ENCODE assay signal across 10 mouse cellular contexts in the genomic region with DNA sequence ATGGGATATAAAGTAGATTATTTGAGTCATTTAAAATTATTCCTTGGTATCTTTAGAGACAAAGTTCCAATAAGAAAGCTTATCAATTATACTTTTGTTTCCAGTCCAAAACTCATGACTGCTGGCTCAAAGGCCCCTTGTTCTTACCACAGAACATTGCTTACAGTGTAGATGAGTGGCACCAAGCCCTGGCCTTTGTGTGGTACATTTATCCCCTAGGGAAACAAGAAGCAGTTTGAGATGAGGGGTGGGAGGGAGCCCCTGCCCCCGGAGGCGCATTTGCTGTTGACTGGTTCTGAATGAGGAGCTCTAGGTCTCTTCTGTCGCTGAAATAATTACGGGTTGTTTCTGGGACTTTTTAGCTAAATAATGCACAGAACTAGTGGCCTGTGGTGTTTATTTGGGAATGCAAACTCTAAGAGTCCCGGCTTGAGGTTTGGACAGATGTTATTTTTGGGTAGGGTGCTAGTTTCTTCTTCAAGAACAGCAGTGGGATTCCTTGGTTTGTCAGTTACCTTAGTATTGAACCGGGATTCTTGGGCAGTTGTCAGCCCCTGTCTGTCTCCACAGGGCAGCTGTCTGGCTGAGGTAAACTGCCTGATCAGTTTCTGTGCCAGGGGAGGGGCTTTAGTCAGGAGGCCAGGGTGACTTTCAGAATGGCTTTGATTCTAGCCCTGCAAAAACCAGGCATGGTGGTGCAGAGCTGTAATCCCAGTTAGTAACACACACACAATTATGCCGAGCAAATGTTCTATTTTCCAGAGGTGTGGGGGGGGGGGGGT. TPM values are rescaled to one million over a fixed set of nuclear protein-coding genes. Genes with fewer than 3 reads are reported as not detected.
DNase-seq lines count a peak whose midpoint lies in the region; ATAC-seq lines count a peak whose summit lies in the region.
"Had no signal": no experiment of that assay in that cellular context is flagged by ENCODE, and none has a peak within 500 bp of the region (broad histone marks: within the 10 kb centered on the region; RNA-seq: fewer than 3 reads in every experiment).

No protein-coding gene starts in this region.

- H3K27ac ChIP-seq in heart, embryonic 10.5 days: peak overlapping the region; percentile 94
- H3K27ac ChIP-seq in heart, embryonic 14.5 days (replicated peaks in 1 of 2; ENCODE audit: control insufficient read depth in 1 of 2, insufficient read depth in 1 of 2, low read depth in 2 of 2, low read length in 2 of 2): peak overlapping the region; percentile 95 to 97
- peak overlapping the region; percentile 98 for H3K27ac ChIP-seq in limb, embryonic 15.5 days
- H3K27ac ChIP-seq: liver, embryonic 14.5 days had no signal

- H3K36me3 ChIP-seq in heart, embryonic 10.5 days: no peaks in the 10 kb centered on the region
- no peaks in the 10 kb centered on the region for H3K36me3 ChIP-seq in heart, embryonic 14.5 days (ENCODE audit: control insufficient read depth, insufficient read depth, low read length)
- H3K36me3 ChIP-seq in limb, embryonic 15.5 days: no peaks in the 10 kb centered on the region

- peak overlapping the region; percentile 21; the same call in 1 of the 2 replicates for H3K9ac ChIP-seq in heart, embryonic 14.5 days (ENCODE audit: low read length)
- no peak overlapping the region for H3K9ac ChIP-seq in limb, embryonic 15.5 days
- H3K9ac ChIP-seq: liver, embryonic 14.5 days had no signal

- 69% methylated on average over 7 of the region's 7 CpGs for WGBS in heart, embryonic 10.5 days
- 65% methylated on average over 7 of the region's 7 CpGs for WGBS in heart, embryonic 14.5 days
- 31% methylated on average over 7 of the region's 7 CpGs for WGBS in limb, embryonic 15.5 days

- no peak overlapping the region for H3K4me2 ChIP-seq in heart, embryonic 14.5 days (ENCODE audit: low read length)
- H3K4me2 ChIP-seq in limb, embryonic 15.5 days: no peak overlapping the region; the same call in 1 of the 2 replicates

- DNase-seq in heart, embryonic 10.5 days (ENCODE audit: low spot score): no peak
- DNase-seq in heart, adult 8-10 months (ENCODE audit: low spot score): no peak
- DNase-seq in Muller cell, postnatal 12 days (ENCODE audit: inconsistent ontology term): peak; percentile 75
- DNase-seq in natural killer cell, adult 2 months (ENCODE audit: low spot score in 2 of 2): no peak
- DNase-seq in spleen, postnatal 36 days (ENCODE audit: low spot score in 2 of 2): no peak

- no peaks in the 10 kb centered on the region for H3K27me3 ChIP-seq in heart, embryonic 10.5 days (ENCODE audit: insufficient read depth, poor library complexity, severe bottlenecking)
- H3K27me3 ChIP-seq in heart, embryonic 14.5 days (ENCODE audit: control insufficient read depth, insufficient read depth, low read length): no peaks in the 10 kb centered on the region
- H3K27me3 ChIP-seq in limb, embryonic 15.5 days: no peaks in the 10 kb centered on the region

- H3K4me3 ChIP-seq in heart, embryonic 10.5 days: no peak overlapping the region
- no peak overlapping the region for H3K4me3 ChIP-seq in heart, embryonic 14.5 days (ENCODE audit: control insufficient read depth in 1 of 2, insufficient read depth in 1 of 2, low read depth in 1 of 2, low read length in 2 of 2)
- H3K4me3 ChIP-seq in limb, embryonic 15.5 days: no peak overlapping the region

- peaks cover 77% of the 10 kb centered on the region for H3K4me1 ChIP-seq in heart, embryonic 10.5 days
- peaks cover 58 to 65% of the 10 kb centered on the region in 2 experiments for H3K4me1 ChIP-seq in heart, embryonic 14.5 days (ENCODE audit: control insufficient read depth in 2 of 2, insufficient read depth in 2 of 2, low read length in 2 of 2)
- H3K4me1 ChIP-seq in limb, embryonic 15.5 days: peaks cover 85% of the 10 kb centered on the region

- H3K9me3 ChIP-seq in heart, embryonic 10.5 days: no peaks in the 10 kb centered on the region
- H3K9me3 ChIP-seq in heart, embryonic 14.5 days (ENCODE audit: control insufficient read depth, low read length): no peaks in the 10 kb centered on the region
- no peaks in the 10 kb centered on the region for H3K9me3 ChIP-seq in limb, embryonic 15.5 days

- no peak for ATAC-seq in heart, embryonic 14.5 days (ENCODE audit: insufficient number of reproducible peaks, insufficient read depth, low FRiP score, low read depth)
- no peak for ATAC-seq in limb, embryonic 15.5 days (ENCODE audit: insufficient number of reproducible peaks, low FRiP score, low TSS enrichment, low read depth)
- ATAC-seq in megakaryocyte-erythroid progenitor cell, adult 5-6 weeks (replicated peaks; ENCODE audit: low FRiP score, low TSS enrichment, poor library complexity, severe bottlenecking): no peak

RNA-seq across cellular contexts. Expression of a gene that starts 19.4 kb away (rescaled TPM):
- 7.8 and 8.8 TPM in 2 replicates for polyA plus RNA-seq in heart, embryonic 10.5 days (2016; fragmentation: Nextera tagmentation; extraction: Ambion mirVana)
- total RNA-seq in heart, adult 8-10 months (2022): 10 to 100 TPM; 12.2 to 14.6 (median 14.0) TPM
- 12.1 and 14.3 TPM in 2 replicates for polyA plus RNA-seq in heart, embryonic 14.5 days (2014; fragmentation: Nextera tagmentation; extraction: Ambion mirVana)
- polyA plus RNA-seq in limb, embryonic 15.5 days (2015; fragmentation: Nextera tagmentation; extraction: Ambion mirVana): 12.2 and 14.7 TPM in 2 replicates
- total RNA-seq in megakaryocyte-erythroid progenitor cell, adult 5-6 weeks (2014; fragmentation: Nextera tagmentation): 5.2 and 13.0 TPM in 2 replicates
- total RNA-seq in megakaryocyte-erythroid progenitor cell, adult 5-6 weeks (2017): 15.4 and 29.6 TPM in 2 replicates

RNA-seq across cellular contexts. Expression of a gene that starts 19.7 kb away (rescaled TPM):
- 21.2 and 23.8 TPM in 2 replicates for polyA plus RNA-seq in heart, embryonic 10.5 days (2016; fragmentation: Nextera tagmentation; extraction: Ambion mirVana)
- 10 to 100 TPM in 3 of 4 experiments, 1 to 10 TPM in 1; 9.4 to 10.5 (median 10.4) TPM for total RNA-seq in heart, adult 8-10 months (2022)
- 20.6 and 22.3 TPM in 2 replicates for polyA plus RNA-seq in heart, embryonic 14.5 days (2014; fragmentation: Nextera tagmentation; extraction: Ambion mirVana)
- 37.1 and 37.8 TPM in 2 replicates for polyA plus RNA-seq in limb, embryonic 15.5 days (2015; fragmentation: Nextera tagmentation; extraction: Ambion mirVana)
- total RNA-seq in megakaryocyte-erythroid progenitor cell, adult 5-6 weeks (2014; fragmentation: Nextera tagmentation): 5.4 and 10.4 TPM in 2 replicates
- total RNA-seq in megakaryocyte-erythroid progenitor cell, adult 5-6 weeks (2017): 5.6 and 7.4 TPM in 2 replicates

RNA-seq across cellular contexts. Expression of a gene that starts 19.8 kb away (rescaled TPM):
- polyA plus RNA-seq in heart, embryonic 10.5 days (2016; fragmentation: Nextera tagmentation; extraction: Ambion mirVana): 0.74 and 2.4 TPM in 2 replicates
- total RNA-seq in heart, adult 8-10 months (2022): 1 to 10 TPM in 1 of 4 experiments, under 1 TPM in 2, not detected in 1; 0.46 to 1.1 (median 0.75) TPM
- polyA plus RNA-seq in heart, embryonic 14.5 days (2014; fragmentation: Nextera tagmentation; extraction: Ambion mirVana): 1.2 and 1.8 TPM in 2 replicates
- 0.97 and 1.7 TPM in 2 replicates for polyA plus RNA-seq in limb, embryonic 15.5 days (2015; fragmentation: Nextera tagmentation; extraction: Ambion mirVana)
- total RNA-seq in megakaryocyte-erythroid progenitor cell, adult 5-6 weeks (2014; fragmentation: Nextera tagmentation): not detected in 2 replicates
- total RNA-seq in megakaryocyte-erythroid progenitor cell, adult 5-6 weeks (2017): not detected in 2 replicates
- polyA plus RNA-seq: erythroblast, embryonic 14.5 days had no signal
